9 mouse cellular contexts compared by ENCODE assay signal in the genomic region with DNA sequence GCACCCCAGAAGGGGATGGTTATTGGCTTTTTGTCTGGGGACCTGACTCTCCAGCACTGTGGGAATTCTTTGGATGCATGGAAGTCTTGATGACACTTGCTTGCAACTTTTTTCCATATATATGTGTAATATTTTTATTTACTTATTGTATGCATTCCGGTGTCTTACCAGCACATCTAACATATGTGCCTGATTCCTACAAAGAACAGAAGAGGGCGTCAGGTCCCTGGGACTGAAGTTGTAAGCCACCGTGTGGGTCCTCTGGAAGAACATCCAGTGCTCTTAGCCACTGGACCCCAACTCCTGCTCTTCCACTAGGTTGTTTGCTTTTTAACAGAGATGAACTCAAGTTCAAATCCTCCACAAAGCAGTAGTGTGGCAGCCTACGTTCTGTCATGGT.
DNase-seq lines count a peak whose midpoint lies in the region; ATAC-seq lines count a peak whose summit lies in the region.
"Had no signal": no experiment of that assay in that cellular context is flagged by ENCODE, and none has a peak within 500 bp of the region (broad histone marks: within the 10 kb centered on the region; RNA-seq: fewer than 3 reads in every experiment).

No protein-coding gene starts in this region.

- no peak overlapping the region for H3K9ac ChIP-seq in forebrain, embryonic 15.5 days (replicated peaks)
- H3K9ac ChIP-seq in forebrain, embryonic 16.5 days (replicated peaks; ENCODE audit: low read depth, low read length) = no peak overlapping the region
- no peak overlapping the region for H3K9ac ChIP-seq in kidney, embryonic 15.5 days
- no peak overlapping the region for H3K9ac ChIP-seq in kidney, embryonic 16.5 days (replicated peaks; ENCODE audit: low read length)
- H3K9ac ChIP-seq in liver, embryonic 12.5 days = peak overlapping the region; percentile 77

- H3K4me1 ChIP-seq in forebrain, embryonic 15.5 days = peaks cover 40% of the 10 kb centered on the region
- H3K4me1 ChIP-seq in forebrain, embryonic 16.5 days (replicated peaks; ENCODE audit: control insufficient read depth, insufficient read depth, low read length) = peaks cover 23% of the 10 kb centered on the region
- peaks cover 85% of the 10 kb centered on the region for H3K4me1 ChIP-seq in kidney, embryonic 15.5 days
- H3K4me1 ChIP-seq in kidney, embryonic 16.5 days (ENCODE audit: insufficient read depth, low read length) = peaks cover 54% of the 10 kb centered on the region
- H3K4me1 ChIP-seq in liver, embryonic 12.5 days = peaks cover 100% of the 10 kb centered on the region

- H3K27me3 ChIP-seq in forebrain, embryonic 15.5 days = no peaks in the 10 kb centered on the region
- no peaks in the 10 kb centered on the region for H3K27me3 ChIP-seq in forebrain, embryonic 16.5 days (replicated peaks; ENCODE audit: control insufficient read depth, insufficient read depth, low read length)
- H3K27me3 ChIP-seq in kidney, embryonic 15.5 days = no peaks in the 10 kb centered on the region
- peaks cover 5% of the 10 kb centered on the region; the same call in 1 of the 2 replicates for H3K27me3 ChIP-seq in kidney, embryonic 16.5 days (ENCODE audit: insufficient read depth, low read length)
- H3K27me3 ChIP-seq in liver, embryonic 12.5 days (replicated peaks) = no peaks in the 10 kb centered on the region

- no peak for ATAC-seq in forebrain, embryonic 15.5 days (replicated peaks)
- no peak for ATAC-seq in forebrain, embryonic 16.5 days
- ATAC-seq in kidney, embryonic 15.5 days (replicated peaks; ENCODE audit: low FRiP score) = no peak
- no peak for ATAC-seq in kidney, embryonic 16.5 days (ENCODE audit: low FRiP score, low TSS enrichment)
- no peak for ATAC-seq in liver, embryonic 12.5 days

- no peaks in the 10 kb centered on the region for H3K9me3 ChIP-seq in forebrain, embryonic 15.5 days
- H3K9me3 ChIP-seq in forebrain, embryonic 16.5 days (ENCODE audit: control insufficient read depth, low read length) = no peaks in the 10 kb centered on the region
- no peaks in the 10 kb centered on the region for H3K9me3 ChIP-seq in kidney, embryonic 15.5 days (replicated peaks)
- H3K9me3 ChIP-seq in kidney, embryonic 16.5 days (ENCODE audit: low read length) = no peaks in the 10 kb centered on the region
- H3K9me3 ChIP-seq in liver, embryonic 12.5 days (replicated peaks) = no peaks in the 10 kb centered on the region

- H3K4me3 ChIP-seq in forebrain, embryonic 15.5 days = no peak overlapping the region
- no peak overlapping the region for H3K4me3 ChIP-seq in forebrain, embryonic 16.5 days (replicated peaks; ENCODE audit: low read length)
- no peak overlapping the region for H3K4me3 ChIP-seq in kidney, embryonic 15.5 days (replicated peaks)
- no peak overlapping the region for H3K4me3 ChIP-seq in kidney, embryonic 16.5 days (ENCODE audit: low read length)
- H3K4me3 ChIP-seq in liver, embryonic 12.5 days = peak overlapping the region; percentile 59

- H3K4me2 ChIP-seq in forebrain, embryonic 15.5 days (replicated peaks) = no peak overlapping the region
- no peak overlapping the region for H3K4me2 ChIP-seq in forebrain, embryonic 16.5 days (ENCODE audit: low read length)
- H3K4me2 ChIP-seq in kidney, embryonic 15.5 days = no peak overlapping the region
- no peak overlapping the region for H3K4me2 ChIP-seq in kidney, embryonic 16.5 days (replicated peaks; ENCODE audit: low read depth, low read length)
- peak overlapping the region; percentile 81 for H3K4me2 ChIP-seq in liver, embryonic 12.5 days

- H3K36me3 ChIP-seq in forebrain, embryonic 15.5 days = no peaks in the 10 kb centered on the region
- H3K36me3 ChIP-seq in forebrain, embryonic 16.5 days (ENCODE audit: control insufficient read depth, insufficient read depth) = no peaks in the 10 kb centered on the region
- H3K36me3 ChIP-seq in kidney, embryonic 15.5 days = no peaks in the 10 kb centered on the region
- no peaks in the 10 kb centered on the region for H3K36me3 ChIP-seq in kidney, embryonic 16.5 days (ENCODE audit: insufficient read depth, low read length)
- H3K36me3 ChIP-seq in liver, embryonic 12.5 days = no peaks in the 10 kb centered on the region

- DNase-seq in MN1 (ENCODE audit: low spot score) (peak; percentile 54), adipocyte (ENCODE audit: low spot score) (no peak)
- DNase-seq in adrenal gland, postnatal 25 days = no peak
- DNase-seq: cerebellum, adult 9-10 months had no signal

- 0 out of 2 replicates have a peak overlapping the region, but pooled peaks have one; percentile 3 for H3K27ac ChIP-seq in forebrain, embryonic 15.5 days (replicated peaks)
- H3K27ac ChIP-seq in forebrain, embryonic 16.5 days (ENCODE audit: low read length) = no peak overlapping the region
- H3K27ac ChIP-seq in kidney, embryonic 15.5 days = peak overlapping the region; percentile 82
- no peak overlapping the region for H3K27ac ChIP-seq in kidney, embryonic 16.5 days (ENCODE audit: low read length)
- peak overlapping the region; percentile 97 for H3K27ac ChIP-seq in liver, embryonic 12.5 days

- WGBS in forebrain, embryonic 15.5 days = 69% methylated on average over 4 of the region's 4 CpGs
- 65% methylated on average over 4 of the region's 4 CpGs for WGBS in forebrain, embryonic 16.5 days
- WGBS in kidney, embryonic 15.5 days = 69% methylated on average over 4 of the region's 4 CpGs
- 71% methylated on average over 4 of the region's 4 CpGs for WGBS in kidney, embryonic 16.5 days
- WGBS in liver, embryonic 12.5 days (ENCODE audit: insufficient replicate concordance) = 25% methylated on average over 4 of the region's 4 CpGs

Comparison
In these comparisons a context has a peak if more than half of its experiments do, and no peak if none do; other contexts are left out.
1. H3K27ac ChIP-seq: peak in forebrain, embryonic 15.5 days (single experiment), kidney, embryonic 15.5 days (single experiment) and liver, embryonic 12.5 days (single experiment); none in forebrain, embryonic 16.5 days (single experiment) and kidney, embryonic 16.5 days (single experiment).